Mouse (Mus musculus): Measurements from ENCODE around the gene Ddah2.

Ddah2 gene

DNA sequence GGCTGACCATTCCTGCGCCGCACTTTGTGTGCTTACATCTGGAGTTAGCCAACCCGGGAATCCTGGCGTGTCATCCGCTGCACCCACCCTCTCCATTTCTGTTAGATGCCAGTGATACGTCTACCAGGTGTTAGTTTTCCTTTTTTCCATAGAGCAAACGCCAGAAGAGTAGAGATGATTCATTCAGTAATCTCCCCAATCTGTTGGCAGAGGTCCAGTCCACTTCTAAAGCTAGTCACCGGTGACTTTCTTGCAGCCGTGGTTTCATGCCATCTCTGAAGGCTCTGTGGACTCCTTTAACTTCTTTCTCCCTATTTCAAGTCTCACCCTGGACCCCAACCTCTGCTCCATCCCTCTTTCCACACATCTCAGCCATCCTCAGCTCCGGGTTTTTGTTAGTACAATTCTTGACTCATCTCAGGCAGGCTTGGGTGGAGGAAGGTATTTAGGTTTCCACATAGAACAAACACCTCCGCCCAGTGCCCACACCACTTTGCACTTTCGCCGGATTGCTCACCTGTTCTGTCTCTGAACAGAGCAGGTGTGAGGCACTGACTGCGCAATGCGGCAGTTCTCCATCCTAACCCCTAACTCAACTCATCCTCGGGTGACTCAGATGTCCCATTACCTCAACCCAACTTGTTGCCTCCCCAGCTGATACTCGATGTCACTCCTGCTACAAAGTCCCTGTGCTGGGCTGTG is 9.5 kb downstream of the Ddah2 start:
- in situ Hi-C loops (cut with MboI; ENCODE audit: unreplicated experiment in 2 of 2), result loop anchor here in 1 of 2 experiments (5.0 kb wide), 1 partner anchor 44 kb away; no protein-coding TSS in a partner anchor

DNA sequence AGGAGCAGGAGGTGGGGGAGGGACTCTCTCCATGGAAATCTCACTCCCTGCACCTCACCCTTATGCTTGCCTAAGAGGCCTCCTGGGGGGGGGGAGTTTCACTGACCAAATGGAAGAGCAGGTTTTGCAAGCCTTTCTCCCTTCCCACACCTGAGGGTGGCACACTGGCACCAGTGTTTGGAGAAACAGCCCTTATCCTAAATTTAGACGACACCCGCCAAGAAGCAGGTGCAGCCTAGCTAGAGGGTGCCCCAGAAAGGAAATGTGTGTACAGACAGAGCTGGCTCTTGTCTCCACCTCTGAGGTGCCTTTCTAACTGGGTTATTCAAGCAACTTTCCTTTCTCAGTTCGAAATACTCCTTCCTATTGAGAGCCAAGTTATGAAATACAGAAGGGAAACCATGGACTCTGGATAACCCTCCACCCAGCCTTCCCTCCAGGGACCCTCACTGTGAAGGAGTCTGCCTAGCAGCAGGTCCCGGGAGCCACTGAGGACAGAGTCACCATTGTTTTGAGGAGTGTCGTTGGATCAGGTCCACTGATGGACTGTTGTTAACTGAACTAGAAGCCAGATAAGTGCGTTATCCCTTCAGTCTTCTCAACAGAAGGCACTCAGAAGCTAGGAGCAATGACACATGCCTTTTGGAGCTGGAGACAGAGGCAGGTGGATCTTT is 11.9 kb downstream of the Ddah2 start:
- in situ Hi-C loops (cut with MboI; ENCODE audit: unreplicated experiment in 2 of 2), result no loop called here

GRCm38 (mm10) chr17:35071454-35071853 is 12.6 kb downstream of the Ddah2 start:
- in situ Hi-C loops (cut with MboI; ENCODE audit: unreplicated experiment in 2 of 2), result no loop called here

DNA sequence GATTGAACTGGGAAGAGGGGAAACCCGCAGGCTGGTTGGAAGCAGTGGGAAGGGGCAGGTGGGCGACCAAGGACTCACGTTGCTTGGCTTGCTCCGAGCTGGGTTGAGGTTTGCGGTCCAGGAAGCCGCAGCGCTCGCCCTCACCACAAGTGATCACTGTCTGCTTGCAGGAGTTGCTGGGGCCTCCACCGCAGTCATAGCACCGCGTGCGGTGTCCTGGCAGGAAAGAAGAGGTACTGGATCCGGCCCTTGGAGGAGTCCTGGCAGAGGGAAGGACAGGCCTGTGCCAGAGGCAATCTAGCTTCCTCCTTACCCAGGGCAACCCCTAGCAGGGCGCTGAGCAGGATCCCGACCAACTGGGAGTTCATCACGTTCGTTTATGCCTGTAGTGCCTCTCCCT is 15.3 kb downstream of the Ddah2 start:
- in situ Hi-C loops (cut with MboI; ENCODE audit: unreplicated experiment in 2 of 2), result no loop called here

DNA sequence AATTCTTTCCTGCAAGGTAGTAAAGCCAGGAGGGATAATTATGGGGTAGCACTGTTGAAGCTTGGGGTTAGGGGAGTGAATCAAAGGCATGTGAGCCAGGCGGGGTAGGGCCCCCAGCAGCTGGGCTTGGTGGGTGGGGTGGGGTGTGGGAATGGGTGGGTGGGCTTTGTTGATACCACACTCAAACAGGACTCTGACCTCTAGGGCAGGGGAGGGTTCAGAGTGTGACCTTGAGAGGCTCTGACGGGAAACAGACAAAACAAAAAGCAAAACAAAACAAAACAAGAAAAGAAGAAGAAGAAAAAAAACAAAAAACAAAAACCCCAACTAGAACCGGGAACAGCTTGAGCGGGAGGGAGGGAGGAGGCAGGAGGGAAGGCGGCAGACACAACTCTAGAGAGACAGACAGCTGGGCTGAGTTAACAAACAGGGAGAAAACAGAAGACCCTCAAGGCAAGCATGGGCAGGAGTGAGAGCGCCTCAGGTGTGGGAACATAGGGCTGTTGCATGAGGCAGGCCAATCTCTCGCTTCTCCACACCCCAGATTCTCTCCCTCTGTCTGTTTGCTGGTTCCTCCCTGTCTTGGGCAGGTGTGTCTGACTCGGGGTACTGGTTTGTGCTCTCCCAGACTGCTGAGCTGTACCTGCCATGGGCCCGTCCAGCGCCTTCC is 17.8 kb downstream of the Ddah2 start, which contains the start of gene Ly6g6e:
Gene Ly6g6e, plus strand, starts transcription at position 396 of the 670 bp plus-strand sequence.
- in situ Hi-C loops (cut with MboI; ENCODE audit: unreplicated experiment in 2 of 2), result loop anchor here in 1 of 2 experiments (25.0 kb wide), 1 partner anchor 214 kb away; the partner anchor contains the start of genes Cfb, Nelfe and Skiv2l

DNA sequence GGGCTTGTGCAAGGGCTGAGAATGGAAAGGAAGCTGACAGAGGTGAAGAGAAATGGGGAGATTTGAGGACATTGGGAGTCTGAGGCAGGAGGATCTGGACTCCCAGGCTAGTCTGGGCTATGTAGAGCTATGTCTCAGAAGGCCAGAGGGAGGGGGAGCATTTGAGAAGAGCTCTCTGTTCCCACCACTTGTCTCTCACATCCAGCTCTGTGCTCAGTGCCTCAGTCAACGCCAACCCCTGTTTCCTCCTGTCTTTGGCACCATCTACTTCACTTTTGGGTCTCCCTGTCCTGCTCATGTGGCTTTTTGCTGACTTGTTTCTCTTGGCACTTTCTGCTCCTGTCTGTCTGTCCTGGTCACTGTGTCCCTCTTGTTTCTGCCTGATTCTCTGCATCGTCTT is 18.4 kb downstream of the Ddah2 start:
- in situ Hi-C loops (cut with MboI; ENCODE audit: unreplicated experiment in 2 of 2), result loop anchor here in 1 of 2 experiments (25.0 kb wide), 1 partner anchor 215 kb away; the partner anchor contains the start of genes Cfb, Nelfe and Skiv2l

DNA sequence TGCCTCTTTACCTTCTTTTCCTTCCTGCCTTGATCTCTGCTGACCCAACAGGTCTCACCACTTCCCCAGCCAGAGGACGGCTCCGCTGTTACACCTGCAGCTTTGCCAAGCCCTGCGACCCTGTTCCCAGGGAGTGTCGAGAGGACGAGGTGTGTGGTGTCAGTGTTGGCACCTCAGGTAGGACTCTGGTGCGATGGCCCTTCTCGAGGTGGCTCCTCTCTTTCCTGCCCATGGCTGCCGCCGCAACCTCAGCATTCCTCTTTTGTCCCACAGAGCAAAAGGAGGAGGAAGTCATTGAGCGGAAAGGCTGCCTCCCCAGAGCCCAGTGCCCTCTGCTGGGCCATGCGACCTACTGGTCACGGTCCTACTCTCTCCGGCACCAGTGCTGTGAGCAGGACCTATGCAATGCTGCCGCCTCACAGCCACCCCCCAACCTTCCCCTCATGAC is 19.0 kb downstream of the Ddah2 start, which contains the start of gene Ly6g6d:
Gene Ly6g6d, minus strand, starts transcription at position 280 of the 448 bp plus-strand sequence.
- in situ Hi-C loops (cut with MboI; ENCODE audit: unreplicated experiment in 2 of 2), result loop anchor here in 1 of 2 experiments (25.0 kb wide), 1 partner anchor 216 kb away; the partner anchor contains the start of genes Cfb, Nelfe and Skiv2l

- in situ Hi-C loops (cut with MboI; ENCODE audit: unreplicated experiment in 2 of 2), result loop anchor here in 1 of 2 experiments (25.0 kb wide), 1 partner anchor 217 kb away; the partner anchor contains the start of genes Cfb, Nelfe and Skiv2l
These were observed 20.9 kb downstream of the Ddah2 start for GRCm38 (mm10) chr17:35079778-35080177.

DNA sequence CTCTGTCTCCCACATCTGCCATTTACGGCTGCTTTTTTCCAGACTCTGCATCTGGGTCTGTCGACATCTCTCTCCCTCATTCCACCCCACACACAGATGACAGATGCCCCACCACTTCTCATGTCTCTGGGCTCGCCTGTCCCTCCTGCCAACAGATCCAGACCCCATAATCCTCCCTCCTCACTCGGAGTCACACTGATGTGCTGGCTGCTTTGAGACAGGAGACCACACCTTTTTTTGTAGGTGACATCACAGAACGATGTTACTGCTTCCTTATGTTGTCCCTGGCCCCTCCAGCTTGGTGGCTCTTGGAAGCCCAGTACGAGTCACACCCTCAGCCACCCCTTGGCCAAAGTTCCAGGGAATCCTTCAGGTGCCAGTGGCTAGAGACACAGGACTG is 21.4 kb downstream of the Ddah2 start:
- in situ Hi-C loops (cut with MboI; ENCODE audit: unreplicated experiment in 2 of 2), result loop anchor here in 1 of 2 experiments (25.0 kb wide), 1 partner anchor 218 kb away; the partner anchor contains the start of genes Cfb, Nelfe and Skiv2l

DNA sequence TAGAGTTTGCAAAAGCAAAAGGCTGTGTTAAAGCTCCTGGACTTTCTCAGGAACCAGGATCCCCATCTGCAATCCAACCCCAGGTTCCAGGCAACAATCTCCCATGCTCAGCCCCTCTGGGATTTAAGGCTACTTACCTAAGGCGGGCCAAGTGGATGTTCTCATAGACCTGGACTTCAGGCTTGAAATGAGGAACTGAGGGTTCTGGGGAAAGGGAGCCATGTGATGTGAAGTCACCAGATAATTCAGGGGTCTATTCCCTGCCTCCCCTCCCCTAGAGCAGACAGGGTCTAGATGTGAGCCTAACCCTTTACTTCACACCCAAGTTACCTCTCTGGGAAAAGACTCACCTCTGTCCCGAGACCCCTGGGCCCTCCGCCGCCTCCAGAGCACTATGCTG is 21.9 kb downstream of the Ddah2 start:
- in situ Hi-C loops (cut with MboI; ENCODE audit: unreplicated experiment in 2 of 2), result loop anchor here in 1 of 2 experiments (25.0 kb wide), 1 partner anchor 218 kb away; the partner anchor contains the start of genes Cfb, Nelfe and Skiv2l

DNA sequence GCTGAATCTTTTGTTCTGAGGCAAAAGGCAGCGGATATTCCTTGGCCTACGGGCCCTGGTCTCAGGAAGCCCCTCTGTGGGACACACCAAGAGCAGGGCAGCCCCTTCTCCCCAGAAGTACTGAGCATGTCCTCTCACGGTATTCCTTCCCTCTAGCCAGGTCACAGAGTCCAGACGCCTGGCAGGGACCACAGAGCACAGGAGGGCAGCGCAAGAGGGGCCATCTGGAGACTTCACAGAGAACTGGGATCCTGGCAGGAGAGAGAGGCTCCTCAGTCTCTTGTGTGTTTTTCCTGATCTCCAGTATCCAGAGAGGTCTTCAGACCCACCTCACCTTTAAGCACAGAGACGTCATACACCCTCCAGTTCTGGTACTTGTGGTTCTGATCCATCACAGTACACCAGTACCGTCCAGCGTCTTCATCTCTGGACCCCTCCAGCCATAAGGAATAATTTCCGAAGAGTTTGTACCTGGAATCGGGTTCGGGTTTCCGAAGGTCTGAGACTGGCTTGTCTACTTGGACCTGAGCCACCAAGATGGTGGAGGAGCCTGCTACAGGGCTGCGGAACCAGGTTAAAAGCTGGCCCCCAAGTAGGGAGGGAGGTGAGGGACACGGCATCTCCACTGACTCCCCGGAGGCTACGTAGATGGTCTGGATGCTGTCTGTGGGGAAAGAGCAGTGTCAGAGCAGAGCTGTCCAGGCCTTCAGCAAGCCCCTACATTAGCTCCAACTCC is 24.2 kb downstream of the Ddah2 start:
- in situ Hi-C loops (cut with MboI; ENCODE audit: unreplicated experiment in 2 of 2), result loop anchor here in 1 of 2 experiments (25.0 kb wide), 1 partner anchor 221 kb away; the partner anchor contains the start of genes Cfb, Nelfe and Skiv2l

GRCm38 (mm10) chr17:35083929-35084497 is 25.2 kb downstream of the Ddah2 start:
- in situ Hi-C loops (cut with MboI; ENCODE audit: unreplicated experiment in 2 of 2), result loop anchor here in 1 of 2 experiments (25.0 kb wide), 1 partner anchor 222 kb away; the partner anchor contains the start of genes Cfb, Nelfe and Skiv2l

- in situ Hi-C loops (cut with MboI; ENCODE audit: unreplicated experiment in 2 of 2), result loop anchor here in 1 of 2 experiments (25.0 kb wide), 1 partner anchor 223 kb away; the partner anchor contains the start of genes Cfb, Nelfe and Skiv2l
These were observed 26.5 kb downstream of the Ddah2 start, which contains the start of gene Ly6g6f for GRCm38 (mm10) chr17:35085208-35085865. Ly6g6f (minus strand) TSS chr17:35085610.

DNA sequence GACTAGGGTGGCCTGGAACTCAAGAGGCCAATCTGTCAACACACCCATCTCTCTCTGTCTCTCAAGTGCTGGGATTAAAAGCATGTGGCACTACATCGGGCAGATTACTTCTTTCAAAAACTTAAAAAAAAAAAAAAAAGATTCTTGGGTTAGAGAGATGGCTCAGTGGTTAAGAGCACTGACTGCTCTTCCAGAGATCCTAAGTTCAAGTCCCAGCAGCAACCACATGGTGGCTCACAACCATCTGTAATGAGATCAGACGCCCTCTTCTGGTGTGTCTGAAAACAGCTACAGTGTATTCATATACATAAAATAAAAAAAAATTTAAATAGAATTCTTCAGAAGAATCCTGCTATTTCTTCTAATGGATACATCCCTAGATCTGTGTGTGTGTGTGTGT is 29.3 kb downstream of the Ddah2 start:
- in situ Hi-C loops (cut with MboI; ENCODE audit: unreplicated experiment in 2 of 2), result loop anchor here in 1 of 2 experiments (25.0 kb wide), 1 partner anchor 226 kb away; the partner anchor contains the start of genes Cfb, Nelfe and Skiv2l

GRCm38 (mm10) chr17:35088825-35089644 is 30.2 kb downstream of the Ddah2 start, which contains the start of gene Abhd16a:
Abhd16a (plus strand) TSS chr17:35089263.
- in situ Hi-C loops (cut with MboI; ENCODE audit: unreplicated experiment in 2 of 2), result loop anchor here in 1 of 2 experiments (25.0 kb wide), 1 partner anchor 227 kb away; the partner anchor contains the start of genes Cfb, Nelfe and Skiv2l

DNA sequence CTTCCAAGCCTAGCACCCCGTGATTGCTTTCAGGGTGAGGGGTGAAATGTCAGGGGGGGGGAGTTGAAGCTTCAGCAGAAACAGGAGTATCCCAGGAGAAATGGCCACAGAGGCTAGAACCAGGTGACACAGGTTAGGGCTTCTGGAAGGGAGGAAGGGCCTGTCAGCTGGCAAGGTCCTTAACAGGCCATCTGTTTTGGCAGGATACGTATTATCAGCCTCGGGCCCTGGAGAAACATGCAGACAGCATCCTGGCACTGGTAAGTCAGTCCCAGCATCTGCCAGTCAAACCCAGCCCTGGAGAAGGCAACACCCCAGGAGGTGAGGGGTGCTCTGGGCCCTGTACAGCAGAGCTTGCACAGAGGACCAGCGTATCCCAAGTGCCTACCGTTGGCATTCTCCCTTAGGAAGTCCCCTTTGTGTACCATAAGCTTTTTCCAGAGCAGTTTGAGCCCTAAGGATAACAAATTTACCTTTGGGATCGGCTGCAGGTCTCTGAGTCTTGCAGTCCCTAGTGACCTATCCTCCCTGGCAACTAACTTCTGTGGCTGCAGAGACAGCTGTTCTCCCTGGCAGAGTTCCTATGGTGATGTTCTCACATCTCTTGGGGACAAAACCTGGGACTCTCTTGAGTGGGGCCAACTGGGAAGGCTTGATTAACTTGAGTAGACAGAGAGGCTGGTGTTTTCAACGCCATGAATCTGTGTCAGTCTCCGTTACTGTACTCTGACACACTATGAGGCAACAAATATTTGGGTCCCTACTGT is 31.5 kb downstream of the Ddah2 start:
- in situ Hi-C loops (cut with MboI; ENCODE audit: unreplicated experiment in 2 of 2), result loop anchor here in 1 of 2 experiments (25.0 kb wide), 1 partner anchor 228 kb away; the partner anchor contains the start of genes Cfb, Nelfe and Skiv2l

Data from v-Abl transformed pro-B cells (cell line).